Mouse (Mus musculus) cerebellum, adult 2 months (tissue): ENCODE measurements around the gene Slc39a7.

Experiments
- CTCF ChIP-seq: fragments of 200-500 bp; IDR thresholded peaks from 2 replicates; pipeline ENCODE4 v1.5.1; 2011; ENCODE audit warnings: low read depth, mild to moderate bottlenecking, control low read depth, low read length, moderate library complexity, borderline replicate concordance; ENCODE audit not compliant: insufficient read depth
- POLR2A ChIP-seq: fragments of 200-500 bp; IDR thresholded peaks from 2 replicates; pipeline ENCODE4 v1.6.1; 2011; ENCODE audit warnings: low read length, control low read depth, borderline replicate concordance; ENCODE audit not compliant: insufficient read depth

DNA sequence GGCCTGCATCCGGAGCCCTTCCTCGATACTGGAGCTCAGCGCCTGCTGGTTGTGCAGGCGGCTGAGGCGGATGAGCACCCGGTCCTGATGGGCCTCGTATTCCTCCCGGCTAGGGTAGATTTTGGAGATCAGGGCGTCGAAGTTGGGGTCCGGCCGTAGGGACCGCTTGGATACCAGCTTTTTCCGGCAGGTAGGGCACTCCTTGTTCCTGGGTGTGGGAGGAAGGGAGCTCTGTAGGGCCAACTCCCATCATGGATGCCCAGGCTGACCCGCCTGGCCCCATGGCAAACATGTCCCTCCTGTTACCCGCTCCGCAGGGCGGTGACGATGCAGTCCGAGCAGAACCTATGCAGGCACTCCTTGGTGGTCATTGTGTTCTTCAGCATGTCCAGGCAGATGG is 8.5 kb downstream of the Slc39a7 start:
- TF ChIP-seq CTCF (no peak), POLR2A (no peak)
